Mouse (Mus musculus): Measurements from ENCODE around the gene Pitpnb. TPM values are rescaled to one million over a fixed set of nuclear protein-coding genes. Genes with fewer than 3 reads are reported as not detected.

Gene Pitpnb
- total RNA-seq, 2 experiments from 2014 or later = 84.4 to 86.0 TPM

DNA sequence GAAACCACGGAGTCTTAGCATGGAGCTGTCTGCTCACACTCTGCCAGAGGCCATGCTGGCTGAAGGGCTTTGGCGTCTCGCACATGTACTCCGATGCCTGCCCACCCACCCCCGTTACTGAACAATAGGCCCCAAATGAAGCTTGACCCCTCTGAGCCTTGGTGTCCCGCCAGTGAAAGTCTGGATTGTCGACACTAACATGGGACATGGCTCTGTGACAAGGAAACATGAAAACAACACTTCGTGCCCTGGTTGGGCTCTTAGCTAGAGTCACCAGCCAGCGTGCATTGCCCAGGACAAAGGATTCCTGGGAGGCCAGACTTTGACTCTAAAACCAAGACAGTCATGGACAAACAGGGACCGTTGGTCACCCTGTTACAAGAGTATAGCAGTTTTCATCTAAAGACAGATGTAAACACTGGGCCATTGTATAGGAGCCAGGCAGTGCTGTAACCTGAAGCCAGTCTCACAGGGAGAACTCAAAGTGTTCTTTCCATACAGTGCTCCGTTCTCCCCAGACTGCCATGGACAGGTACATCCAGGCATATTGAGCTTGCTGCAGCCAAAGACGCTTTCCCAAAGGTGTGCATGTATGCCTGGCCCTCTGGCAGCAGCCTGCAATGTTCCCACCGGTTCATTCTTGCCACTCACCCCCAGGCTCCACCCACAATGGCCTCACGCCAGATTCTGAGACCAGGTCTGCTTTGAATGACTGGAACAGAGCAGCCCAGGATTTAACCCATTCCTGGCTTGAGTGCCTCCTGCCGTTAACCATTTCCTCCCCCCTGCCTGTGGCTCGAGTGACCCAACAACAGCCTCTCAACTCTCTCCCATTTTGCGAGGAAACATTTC, 63.0 kb downstream of the Pitpnb start:
- intact Hi-C loops (cut with DNase I) = no loop called here
- no peak for DNase-seq (ENCODE audit: low spot score in 2 of 2)

DNA sequence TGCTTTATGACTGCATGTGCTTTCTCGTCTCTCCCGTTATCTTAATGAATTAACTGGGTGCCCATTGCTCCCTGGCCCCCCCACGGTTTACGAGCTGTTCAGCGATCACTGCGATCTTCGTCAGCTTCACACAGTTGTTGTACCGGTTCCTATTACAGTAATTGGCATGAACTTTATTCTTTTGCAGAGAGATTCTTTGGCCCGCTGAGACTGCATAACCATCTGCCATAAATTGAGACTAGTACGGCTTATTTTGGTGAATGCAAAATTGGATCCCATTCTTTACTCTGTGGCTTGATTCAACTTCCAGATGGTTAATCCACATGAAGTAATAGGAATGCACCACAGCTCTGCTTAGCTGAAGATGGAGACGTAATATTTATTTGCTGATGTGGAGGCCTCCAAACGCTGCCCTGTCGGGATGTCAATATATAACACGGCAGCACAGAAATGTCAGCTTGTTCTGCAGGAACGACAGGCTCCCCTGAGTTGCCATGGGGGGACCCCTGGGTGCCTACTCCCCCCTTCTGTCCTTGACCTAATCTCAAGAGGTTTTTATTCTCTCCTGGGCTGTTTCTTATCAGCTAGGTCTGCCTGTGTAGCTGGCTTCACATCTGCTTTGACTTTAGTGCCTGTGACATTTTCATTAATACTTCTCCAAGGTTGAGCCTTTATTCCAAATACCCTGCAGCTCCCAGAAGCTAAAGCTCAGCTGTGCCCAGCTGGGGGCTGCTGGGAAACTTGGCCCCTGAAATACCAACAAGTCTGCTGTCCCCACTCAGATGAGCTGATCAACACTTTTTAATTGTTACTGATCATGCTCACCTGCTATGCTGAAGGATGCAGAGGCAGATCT, 63.9 kb downstream of the Pitpnb start:
- DNase-seq (ENCODE audit: low spot score in 2 of 2) = no peak
- intact Hi-C loops (cut with DNase I) = loop anchor here (5.0 kb wide), 1 partner anchor 768 kb away; no protein-coding TSS in a partner anchor

GRCm38 (mm10) chr5:111395771-111396170, 65.2 kb downstream of the Pitpnb start:
- intact Hi-C loops (cut with DNase I) = loop anchor here (5.0 kb wide), 1 partner anchor 767 kb away; no protein-coding TSS in a partner anchor
- no peak for DNase-seq (ENCODE audit: low spot score in 2 of 2)

DNA sequence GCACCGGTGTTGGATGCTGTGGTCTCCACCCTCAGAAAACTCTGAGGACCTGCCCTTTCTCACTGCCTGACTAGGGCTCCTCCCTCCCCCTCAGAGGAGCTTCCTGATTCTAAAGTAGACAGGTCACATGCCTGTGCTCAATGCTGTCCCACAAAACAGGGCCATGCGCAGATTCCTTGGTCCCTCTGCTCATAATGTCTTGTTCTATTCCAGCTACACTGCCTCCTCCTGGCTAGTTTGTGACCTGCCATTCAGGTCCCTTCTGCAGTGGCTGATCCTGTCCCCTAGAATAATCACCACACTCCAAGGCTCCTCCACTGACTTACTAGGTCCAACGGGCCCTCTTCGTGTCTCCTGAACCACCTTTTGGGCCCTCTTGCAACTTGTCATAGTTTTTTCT, 65.6 kb downstream of the Pitpnb start:
- intact Hi-C loops (cut with DNase I) = loop anchor here (5.0 kb wide), 1 partner anchor 766 kb away; no protein-coding TSS in a partner anchor
- no peak for DNase-seq (ENCODE audit: low spot score in 2 of 2)

DNA sequence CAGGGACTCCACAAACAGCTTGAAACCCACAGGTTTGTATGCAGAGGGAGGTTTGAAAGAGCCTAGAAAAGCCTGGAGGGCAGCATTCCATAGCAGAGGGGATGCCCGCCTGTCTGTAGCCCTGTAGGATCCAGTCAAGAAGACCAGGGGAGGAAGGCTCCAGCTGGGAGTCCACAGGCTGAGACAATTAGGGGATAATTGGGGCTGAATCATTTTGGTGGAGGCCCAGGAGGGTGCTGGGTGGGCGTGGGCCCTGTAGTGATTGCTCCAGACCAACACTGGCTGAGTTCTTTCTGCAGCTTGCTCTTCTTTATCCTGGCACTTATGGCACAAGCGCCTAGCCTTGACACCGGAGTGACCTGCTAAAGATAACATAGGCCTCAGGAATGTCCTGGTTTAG, 67.9 kb downstream of the Pitpnb start:
- intact Hi-C loops (cut with DNase I) = loop anchor here (5.0 kb wide), 1 partner anchor 764 kb away; no protein-coding TSS in a partner anchor
- no peak for DNase-seq (ENCODE audit: low spot score in 2 of 2)

DNA sequence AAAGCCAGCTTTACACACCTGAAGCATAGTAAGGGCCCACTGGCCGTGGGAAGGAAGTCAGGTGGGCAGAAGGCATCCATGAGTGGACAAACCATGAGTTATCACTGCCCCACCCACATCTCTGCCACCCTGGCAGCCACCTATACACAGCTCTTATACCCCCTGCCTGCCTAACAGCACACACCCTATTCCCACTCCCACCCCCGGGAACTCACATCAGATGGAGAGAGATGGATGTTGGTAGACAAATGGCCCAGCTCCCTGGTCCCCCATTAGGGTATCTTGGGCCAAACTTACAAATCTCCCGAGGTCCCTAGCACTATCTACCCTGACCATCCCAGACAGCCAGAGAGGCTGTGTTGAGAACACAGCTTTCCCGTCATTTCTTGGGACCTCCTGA, 68.7 kb downstream of the Pitpnb start:
- intact Hi-C loops (cut with DNase I) = loop anchor here (5.0 kb wide), 1 partner anchor 763 kb away; no protein-coding TSS in a partner anchor

GRCm38 (mm10) chr5:111401879-111402650, 71.5 kb downstream of the Pitpnb start:
- DNase-seq (ENCODE audit: low spot score in 2 of 2) = no peak
- intact Hi-C loops (cut with DNase I) = no loop called here

More for the DNA sequence above, 68.7 kb downstream of the Pitpnb start:
- no peak for DNase-seq (ENCODE audit: low spot score in 2 of 2)

GRCm38 (mm10) chr5:111402651-111402996, 72.1 kb downstream of the Pitpnb start:
- DNase-seq (ENCODE audit: low spot score in 2 of 2) = no peak
- intact Hi-C loops (cut with DNase I) = no loop called here

GRCm38 (mm10) chr5:111404721-111405120, 74.2 kb downstream of the Pitpnb start:
- intact Hi-C loops (cut with DNase I) = no loop called here
- no peak for DNase-seq (ENCODE audit: low spot score in 2 of 2)

DNA sequence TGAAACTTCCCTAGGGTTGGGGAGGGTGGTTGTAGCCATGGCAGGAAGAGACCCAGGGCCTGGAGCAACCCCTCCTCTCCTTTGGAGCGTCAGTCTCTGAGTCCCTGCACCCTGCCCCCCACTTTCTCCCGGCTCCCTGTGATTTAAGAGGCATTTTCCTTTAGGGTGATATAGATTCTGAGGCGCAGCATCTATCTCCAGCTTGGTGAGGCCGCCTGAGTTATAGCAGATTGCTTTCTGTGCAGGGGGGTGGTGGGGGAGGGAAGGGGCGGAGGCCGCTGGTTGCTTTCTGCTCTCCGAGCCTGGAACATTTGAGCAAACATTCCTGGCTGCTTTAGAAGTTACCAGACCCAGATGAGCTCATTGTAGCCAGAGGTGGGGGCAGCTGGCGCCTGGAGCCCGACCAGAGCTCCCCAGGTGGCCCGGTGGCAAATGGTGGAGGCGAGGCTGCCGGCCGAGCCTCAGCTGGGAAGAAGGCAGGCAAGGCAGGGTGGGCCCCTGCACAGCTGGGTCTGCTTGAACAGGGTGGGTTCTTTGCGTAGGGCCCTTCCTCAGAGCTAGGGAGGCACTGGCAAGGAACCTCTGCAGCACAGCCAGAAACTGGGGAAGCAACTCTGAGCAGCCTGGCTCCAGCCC, 78.0 kb downstream of the Pitpnb start:
- intact Hi-C loops (cut with DNase I) = no loop called here
- DNase-seq (ENCODE audit: low spot score in 2 of 2) = no peak

GRCm38 (mm10) chr5:111409412-111410044, 79.0 kb downstream of the Pitpnb start:
- intact Hi-C loops (cut with DNase I) = loop anchor here (5.0 to 10.0 kb wide), 2 partner anchors 665 to 798 kb away; no protein-coding TSS in a partner anchor

GRCm38 (mm10) chr5:111410665-111411064, 80.1 kb downstream of the Pitpnb start:
- intact Hi-C loops (cut with DNase I) = loop anchor here (5.0 to 10.0 kb wide), 2 partner anchors 664 to 797 kb away; no protein-coding TSS in a partner anchor
- DNase-seq (ENCODE audit: low spot score in 2 of 2) = no peak

More at GRCm38 (mm10) chr5:111409412-111410044, 79.0 kb downstream of the Pitpnb start:
- DNase-seq (ENCODE audit: low spot score in 2 of 2) = no peak

DNA sequence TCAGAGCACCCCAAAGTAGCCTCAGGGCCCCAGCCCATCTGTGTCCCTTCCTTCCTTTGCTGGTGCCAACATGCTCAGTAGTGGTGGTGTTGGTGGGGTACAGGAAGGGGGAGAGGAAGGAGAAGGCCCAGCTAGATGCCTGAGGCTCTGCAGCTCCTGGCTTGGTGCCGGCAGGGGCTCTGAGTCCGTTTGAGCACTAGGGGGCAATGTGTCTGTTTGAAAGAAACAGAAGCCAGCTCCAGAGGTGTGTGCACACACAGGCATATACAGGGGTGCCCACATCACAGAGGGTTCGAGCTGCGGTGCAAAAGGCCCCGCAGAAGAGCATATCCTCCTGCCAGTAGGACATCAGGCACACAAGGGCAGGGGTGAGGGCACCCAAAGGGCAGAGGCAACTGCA, 83.6 kb downstream of the Pitpnb start:
- intact Hi-C loops (cut with DNase I) = loop anchor here (2.0 to 10.0 kb wide), 4 partner anchors 267 to 793 kb away; no protein-coding TSS in a partner anchor
- peak; percentile 75 to 78 for DNase-seq (ENCODE audit: low spot score in 2 of 2)

- intact Hi-C loops (cut with DNase I) = loop anchor here (2.0 to 10.0 kb wide), 5 partner anchors 266 to 792 kb away; no protein-coding TSS in a partner anchor
- DNase-seq (ENCODE audit: low spot score in 2 of 2) = no peak
Measured at GRCm38 (mm10) chr5:111414770-111415249, 84.2 kb downstream of the Pitpnb start.

- intact Hi-C loops (cut with DNase I) = loop anchor here (2.0 to 10.0 kb wide), 4 partner anchors 265 to 739 kb away; no protein-coding TSS in a partner anchor
- no peak for DNase-seq (ENCODE audit: low spot score in 2 of 2)
Measured at GRCm38 (mm10) chr5:111415575-111415974, 85.0 kb downstream of the Pitpnb start.

GRCm38 (mm10) chr5:111416048-111416447, 85.5 kb downstream of the Pitpnb start:
- DNase-seq (ENCODE audit: low spot score in 2 of 2) = no peak
- intact Hi-C loops (cut with DNase I) = loop anchor here (5.0 to 10.0 kb wide), 2 partner anchors 346 to 659 kb away; no protein-coding TSS in a partner anchor

DNA sequence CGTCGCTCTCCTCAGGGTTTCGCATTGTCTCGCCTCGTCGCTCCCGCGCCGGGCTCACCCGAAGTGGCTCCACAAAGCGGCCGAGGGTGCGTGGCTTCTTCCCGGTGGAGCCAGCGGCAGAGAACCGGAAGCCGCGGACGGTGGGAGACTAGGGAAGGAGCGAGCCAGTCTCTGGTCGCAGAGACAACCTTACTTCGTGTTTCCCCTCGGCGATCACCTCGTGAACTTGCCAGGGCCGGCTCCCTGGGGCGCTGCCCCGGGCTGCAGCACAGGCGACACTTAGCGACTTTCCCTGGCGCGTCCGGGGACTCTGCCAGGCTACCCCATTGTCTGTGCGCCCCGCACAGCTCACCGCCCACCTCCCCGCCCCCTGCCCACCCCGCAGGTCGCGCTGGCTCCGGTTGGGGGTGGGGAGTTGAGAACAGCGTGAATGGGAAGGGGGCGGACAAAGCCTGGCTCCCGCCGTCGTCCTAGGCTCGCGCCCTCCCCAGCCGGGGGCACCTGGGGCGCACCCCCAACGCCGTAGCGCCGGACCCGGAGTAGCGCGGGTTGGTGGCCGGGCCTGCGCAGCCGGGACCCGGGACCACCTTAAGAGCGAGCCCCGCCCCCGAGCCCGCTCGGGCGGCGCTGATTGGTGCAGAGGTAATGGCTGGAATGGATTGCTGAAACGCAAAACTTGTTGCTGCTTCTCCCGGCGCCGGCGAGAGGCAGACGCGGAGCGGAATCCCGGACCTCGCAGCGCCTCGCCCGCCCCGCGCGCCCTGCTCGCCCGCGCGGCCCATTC, 86.2 kb downstream of the Pitpnb start, which contains the start of gene Mn1:
Gene Mn1 (plus strand): TSS at position 772 of the 784 bp plus-strand sequence.
- DNase-seq (ENCODE audit: low spot score in 2 of 2) = peak; percentile 89
- intact Hi-C loops (cut with DNase I) = loop anchor here (5.0 to 10.0 kb wide), 2 partner anchors 346 to 658 kb away; no protein-coding TSS in a partner anchor

All from left cerebral cortex, postnatal 36 days (tissue).